Mouse (Mus musculus): ENCODE results near the gene Mettl6.

Mettl6 gene

DNA sequence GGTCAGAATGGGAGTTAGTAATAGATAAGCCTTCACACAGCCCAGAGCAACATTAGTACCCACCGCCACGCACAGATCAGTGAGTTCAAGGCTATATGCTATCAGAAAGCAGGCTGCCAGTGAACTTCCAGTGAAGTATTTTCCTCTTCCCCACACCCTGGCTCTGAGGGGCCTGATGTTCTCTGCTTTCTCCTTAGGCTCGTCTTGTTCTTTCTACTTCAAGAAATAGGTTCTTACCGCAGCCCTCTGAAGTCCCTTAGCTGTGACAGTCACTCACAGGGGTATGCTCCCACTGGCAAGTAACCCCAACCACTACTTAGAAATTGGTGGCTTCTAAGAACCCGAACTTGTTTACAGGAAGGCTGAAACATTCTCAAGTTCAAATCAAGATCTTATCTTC lies 61.7 kb downstream of the Mettl6 start:
- peaks cover 14% of the 10 kb centered on the region for H3K4me1 ChIP-seq (replicated peaks; ENCODE audit: low read depth, low read length)
- no peaks in the 10 kb centered on the region for H3K9me3 ChIP-seq (ENCODE audit: low read length)
- peaks cover 54% of the 10 kb centered on the region for H3K27me3 ChIP-seq (ENCODE audit: insufficient read depth, low read length)
- TF ChIP-seq CTCF (conservative IDR thresholded peaks at IDR 0.05; ENCODE audit: low read length) (no peak), NANOG (IDR thresholded peaks at IDR 0.05; ENCODE audit: borderline replicate concordance, low read length) (no peak), POU5F1 (IDR thresholded peaks at IDR 0.05; ENCODE audit: borderline replicate concordance, low read length) (no peak)
- H3K36me3 ChIP-seq (ENCODE audit: insufficient read depth, low read length): no peaks in the 10 kb centered on the region
- no peak overlapping the region for H3K4me3 ChIP-seq (replicated peaks; ENCODE audit: low read length)

DNA sequence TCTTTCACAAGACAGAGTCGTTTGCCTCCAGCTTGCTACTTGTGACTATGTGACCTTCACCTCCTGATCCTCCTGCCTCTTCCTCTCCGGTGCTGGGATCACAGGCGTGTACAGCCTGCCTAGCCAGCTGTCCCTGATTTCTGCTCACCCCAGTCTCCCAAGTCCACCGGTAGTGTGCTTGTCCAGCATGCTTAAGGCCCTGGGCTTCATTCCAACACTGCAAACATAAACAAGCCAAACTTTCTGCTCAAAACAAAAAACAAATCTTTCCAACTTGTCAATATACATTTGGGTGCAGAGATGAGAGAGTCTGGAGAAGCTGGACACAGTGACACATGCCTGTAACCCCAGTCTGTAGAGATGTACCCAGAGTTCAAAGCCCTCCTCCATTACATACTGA lies 62.4 kb downstream of the Mettl6 start:
- Histone ChIP-seq H3K4me1 (replicated peaks; ENCODE audit: low read depth, low read length) (peaks cover 14% of the 10 kb centered on the region), H3K36me3 (ENCODE audit: insufficient read depth, low read length) (no peaks in the 10 kb centered on the region), H3K27me3 (ENCODE audit: insufficient read depth, low read length) (peaks cover 48% of the 10 kb centered on the region), H3K9me3 (ENCODE audit: low read length) (no peaks in the 10 kb centered on the region), H3K4me3 (replicated peaks; ENCODE audit: low read length) (no peak overlapping the region)
- TF ChIP-seq POU5F1 (IDR thresholded peaks at IDR 0.05; ENCODE audit: borderline replicate concordance, low read length) (no peak), CTCF (conservative IDR thresholded peaks at IDR 0.05; ENCODE audit: low read length) (no peak), NANOG (IDR thresholded peaks at IDR 0.05; ENCODE audit: borderline replicate concordance, low read length) (no peak)

DNA sequence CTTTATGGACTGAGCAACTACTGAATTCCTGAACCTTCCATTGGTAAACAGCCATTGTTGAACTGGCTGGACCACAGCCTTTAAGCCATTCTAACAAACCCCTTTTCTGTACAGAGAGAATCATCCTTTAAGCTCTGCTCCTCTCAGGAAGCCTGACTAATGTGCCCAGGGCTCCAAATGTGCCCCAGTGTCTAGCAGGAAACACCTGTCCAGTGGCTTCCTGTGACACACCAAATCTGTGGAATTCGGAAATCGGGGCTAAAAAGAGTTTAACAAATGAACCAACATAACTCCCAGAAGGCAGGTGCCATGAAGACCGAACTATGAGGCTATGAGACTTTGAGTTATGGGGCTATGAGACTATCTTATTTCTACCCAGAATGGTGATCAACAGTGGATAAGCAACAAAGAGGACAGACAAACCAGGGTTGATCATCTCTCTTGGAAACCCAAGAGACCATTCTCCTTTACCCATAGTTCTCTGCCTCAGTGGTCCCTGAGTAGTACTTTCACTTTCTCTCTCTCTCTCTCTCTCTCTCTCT lies 63.0 kb downstream of the Mettl6 start:
- Histone ChIP-seq H3K36me3 (ENCODE audit: insufficient read depth, low read length) (no peaks in the 10 kb centered on the region), H3K27me3 (ENCODE audit: insufficient read depth, low read length) (peaks cover 42% of the 10 kb centered on the region), H3K4me3 (replicated peaks; ENCODE audit: low read length) (no peak overlapping the region), H3K9me3 (ENCODE audit: low read length) (no peaks in the 10 kb centered on the region), H3K4me1 (replicated peaks; ENCODE audit: low read depth, low read length) (peaks cover 14% of the 10 kb centered on the region)
- TF ChIP-seq POU5F1 (IDR thresholded peaks at IDR 0.05; ENCODE audit: borderline replicate concordance, low read length): no peak
- no peak for TF ChIP-seq CTCF (conservative IDR thresholded peaks at IDR 0.05; ENCODE audit: low read length)
- no peak for TF ChIP-seq NANOG (IDR thresholded peaks at IDR 0.05; ENCODE audit: borderline replicate concordance, low read length)

DNA sequence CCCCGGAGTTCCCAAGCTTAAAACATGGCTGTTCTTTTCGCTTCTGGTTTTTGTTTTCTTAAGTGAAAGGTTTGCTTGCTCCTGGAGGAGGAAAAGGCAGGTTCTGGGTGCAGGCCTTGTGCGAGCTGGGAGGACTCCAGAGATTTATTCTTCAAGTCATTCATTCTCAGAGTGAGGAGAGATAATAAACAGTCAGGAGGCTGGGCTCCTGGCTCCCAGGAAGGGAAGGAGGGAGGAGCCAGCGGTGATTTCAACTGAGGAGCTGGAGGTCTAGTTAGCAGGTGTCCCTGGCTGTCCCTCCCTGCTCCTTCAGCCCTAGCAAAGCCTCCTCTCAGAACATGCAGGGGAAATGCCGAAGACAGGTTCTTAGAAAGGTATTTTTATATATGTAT lies 65.8 kb downstream of the Mettl6 start:
- H3K4me1 ChIP-seq (replicated peaks; ENCODE audit: low read depth, low read length): peaks cover 4% of the 10 kb centered on the region
- no peaks in the 10 kb centered on the region for H3K36me3 ChIP-seq (ENCODE audit: insufficient read depth, low read length)
- no peak overlapping the region for H3K4me3 ChIP-seq (replicated peaks; ENCODE audit: low read length)
- TF ChIP-seq POU5F1 (IDR thresholded peaks at IDR 0.05; ENCODE audit: borderline replicate concordance, low read length) (no peak), CTCF (conservative IDR thresholded peaks at IDR 0.05; ENCODE audit: low read length) (no peak), NANOG (IDR thresholded peaks at IDR 0.05; ENCODE audit: borderline replicate concordance, low read length) (no peak)
- peaks cover 16% of the 10 kb centered on the region for H3K27me3 ChIP-seq (ENCODE audit: insufficient read depth, low read length)
- peaks cover 9% of the 10 kb centered on the region for H3K9me3 ChIP-seq (ENCODE audit: low read length)

DNA sequence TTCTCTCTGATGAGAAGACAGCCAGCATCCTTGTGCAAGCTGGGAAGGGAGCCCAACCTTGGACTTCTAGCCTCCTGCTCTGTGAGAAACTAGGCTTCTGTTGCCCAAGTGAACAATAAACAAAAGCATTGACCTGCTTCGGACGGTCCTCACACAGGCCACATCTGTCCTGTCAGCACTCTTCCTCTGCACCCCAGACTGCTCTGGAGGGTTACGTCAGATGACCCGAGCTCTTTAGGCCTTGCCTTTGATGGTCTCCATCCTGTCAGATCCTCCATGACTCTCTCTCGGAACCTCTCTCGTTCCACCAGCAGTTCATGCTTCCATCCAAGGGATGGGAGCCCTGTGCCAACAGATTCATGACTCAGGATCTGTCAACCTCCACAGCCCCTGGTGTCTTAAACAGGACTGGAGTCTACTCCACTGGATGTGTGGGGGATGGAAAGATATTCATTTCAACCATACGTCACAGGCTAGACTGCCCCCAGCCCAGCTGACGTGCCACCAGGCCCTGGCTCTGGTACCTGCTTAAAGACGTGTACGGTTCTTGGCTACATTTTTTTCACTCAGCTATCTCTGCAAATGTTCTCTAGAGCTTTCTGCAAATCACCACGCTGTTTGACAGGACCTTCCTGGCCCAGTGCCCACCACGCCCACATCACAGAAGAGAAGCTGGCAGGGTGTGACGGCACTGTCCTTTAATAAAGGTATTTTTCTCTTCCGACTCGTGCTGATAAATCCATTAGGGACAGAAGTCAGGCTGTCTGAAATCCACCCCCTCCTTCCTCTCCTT lies 66.4 kb downstream of the Mettl6 start:
- TF ChIP-seq NANOG (IDR thresholded peaks at IDR 0.05; ENCODE audit: borderline replicate concordance, low read length) (no peak), CTCF (conservative IDR thresholded peaks at IDR 0.05; ENCODE audit: low read length) (no peak), POU5F1 (IDR thresholded peaks at IDR 0.05; ENCODE audit: borderline replicate concordance, low read length) (no peak)
- Histone ChIP-seq H3K4me1 (replicated peaks; ENCODE audit: low read depth, low read length) (peaks cover 10% of the 10 kb centered on the region), H3K27me3 (ENCODE audit: insufficient read depth, low read length) (peaks cover 10% of the 10 kb centered on the region), H3K9me3 (ENCODE audit: low read length) (peaks cover 9% of the 10 kb centered on the region), H3K4me3 (replicated peaks; ENCODE audit: low read length) (no peak overlapping the region), H3K36me3 (ENCODE audit: insufficient read depth, low read length) (no peaks in the 10 kb centered on the region)

Data from E14TG2a.4 (cell line).